Mouse (Mus musculus) layer of hippocampus, adult 18-20 months (tissue): ENCODE measurements at regions not wholly inside any gene's neighbourhood (a gene's known extent, or its start where the extent isn't known, plus 50 kb on each side); places are given as distances from the start of the nearest gene placed in this dataset.

ENCODE experiments used
- DNase-seq, 2 experiments: peaks; one replicate each; pipeline ENCODE4 v3.0.0; 2022; ENCODE audit warnings: low spot score in 2 of 2

GRCm38 (mm10) chr3:78901838-78902484 lies 384.4 kb downstream of the Rapgef2 start:
- DNase-seq = peak in 1 of 2 experiments; percentile 33

- DNase-seq = no peak
Observed at GRCm38 (mm10) chr3:78901016-78901837, 385.1 kb downstream of the Rapgef2 start.

- DNase-seq = no peak
Observed at GRCm38 (mm10) chr3:78899446-78900230, 386.7 kb downstream of the Rapgef2 start.

GRCm38 (mm10) chr3:78889326-78889725 lies 397.0 kb downstream of the Rapgef2 start:
- no peak for DNase-seq

DNA sequence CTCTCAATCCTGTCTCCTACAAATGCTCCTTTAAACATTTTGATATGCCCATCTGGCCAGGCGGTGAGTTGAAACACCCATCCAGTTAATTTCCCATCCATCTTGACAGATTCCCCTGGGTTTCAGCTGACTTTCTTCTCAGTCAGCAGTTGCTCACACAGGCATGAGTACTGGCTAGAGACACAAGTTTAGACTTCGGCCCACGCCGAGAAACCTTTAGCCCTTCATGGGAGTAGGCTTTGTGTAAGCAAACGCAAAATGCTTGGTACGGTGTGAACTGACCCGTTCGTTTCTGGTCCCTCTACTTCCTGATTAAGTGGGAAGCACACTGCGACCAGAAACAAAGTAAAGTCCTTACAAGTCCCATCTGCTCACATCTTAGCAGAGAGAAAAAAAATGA lies 401.6 kb downstream of the Rapgef2 start:
- no peak for DNase-seq

- DNase-seq = no peak
Observed at GRCm38 (mm10) chr3:78884029-78884428, 402.3 kb downstream of the Rapgef2 start.

- DNase-seq = no peak
Observed at GRCm38 (mm10) chr3:78880072-78880471, 406.2 kb downstream of the Rapgef2 start.

GRCm38 (mm10) chr3:78877323-78877722 lies 409.0 kb downstream of the Rapgef2 start:
- no peak for DNase-seq

DNA sequence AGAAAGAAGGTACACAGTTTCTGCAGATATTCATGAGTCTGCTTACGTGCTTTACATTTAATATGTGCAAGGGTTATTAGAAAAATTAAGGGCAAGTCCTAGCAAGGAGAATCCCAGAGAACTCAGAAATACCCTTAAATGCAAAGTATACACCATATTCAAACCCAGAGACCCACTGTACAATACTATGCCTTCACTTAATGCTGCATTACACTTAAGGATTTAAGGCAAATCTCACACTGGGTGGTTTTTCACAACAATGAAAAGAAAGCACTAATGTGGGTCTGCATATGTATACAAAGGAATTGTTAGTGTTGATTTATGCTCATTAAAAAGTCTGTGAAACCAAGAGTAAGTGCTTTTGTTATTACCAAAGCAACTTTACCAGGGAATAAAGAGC lies 419.4 kb downstream of the Rapgef2 start:
- DNase-seq = no peak

- no peak for DNase-seq
Observed at GRCm38 (mm10) chr3:78866083-78866726, 420.1 kb downstream of the Rapgef2 start.

GRCm38 (mm10) chr3:78863005-78863404 lies 423.3 kb downstream of the Rapgef2 start:
- DNase-seq = no peak

DNA sequence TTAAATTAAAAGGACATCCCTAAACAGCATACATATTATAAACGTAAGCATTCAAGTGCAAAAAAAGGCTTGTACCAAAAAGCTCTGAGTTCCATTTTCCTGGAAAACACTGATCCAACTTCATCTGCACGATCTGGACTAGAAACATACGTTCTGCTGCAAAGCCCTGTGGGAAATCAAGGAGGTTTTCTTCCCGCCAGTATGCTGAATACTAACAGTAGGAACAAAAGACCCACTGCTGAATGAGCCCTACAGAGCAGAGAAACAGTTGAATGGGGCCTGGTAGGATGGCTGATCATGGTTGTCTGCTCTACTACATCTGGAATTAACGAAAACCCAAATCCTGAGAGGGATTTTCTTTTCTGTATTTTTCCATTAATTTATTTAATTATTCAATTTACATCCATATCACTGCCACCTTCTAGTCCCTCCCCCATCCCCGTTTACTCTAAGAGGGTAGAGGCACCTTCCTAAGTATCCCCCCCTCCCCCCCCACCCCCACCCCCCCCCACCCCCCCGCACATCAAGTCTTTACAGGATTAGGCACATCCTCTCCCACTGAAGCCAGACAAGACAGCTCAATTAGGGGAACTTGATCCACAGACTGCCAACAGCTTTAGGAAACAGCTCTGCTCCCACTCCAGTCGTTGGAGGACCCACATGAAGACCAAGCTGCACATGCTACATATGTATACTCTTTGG lies 439.5 kb downstream of the Rapgef2 start:
- DNase-seq = no peak

GRCm38 (mm10) chr3:78841173-78841572 lies 445.1 kb downstream of the Rapgef2 start:
- no peak for DNase-seq

DNA sequence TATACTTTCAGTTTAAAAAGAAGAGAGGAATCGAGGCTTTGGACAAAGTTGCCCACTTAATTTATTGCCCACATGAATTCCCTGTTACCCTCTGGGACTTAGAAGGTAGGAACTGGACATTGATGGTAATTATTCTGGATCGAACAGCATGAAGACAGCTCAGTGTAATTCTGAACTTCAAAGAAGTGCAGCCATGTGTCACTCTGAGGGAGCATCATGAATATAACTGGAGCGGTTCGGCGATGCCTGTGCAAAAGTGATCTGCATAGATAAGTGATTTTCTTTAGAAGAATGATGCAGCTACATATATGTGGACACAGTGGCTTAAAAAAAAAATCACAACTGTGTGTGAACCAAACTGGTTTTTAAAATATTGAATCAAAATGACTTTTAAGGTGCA lies 449.5 kb downstream of the Rapgef2 start:
- no peak for DNase-seq

DNA sequence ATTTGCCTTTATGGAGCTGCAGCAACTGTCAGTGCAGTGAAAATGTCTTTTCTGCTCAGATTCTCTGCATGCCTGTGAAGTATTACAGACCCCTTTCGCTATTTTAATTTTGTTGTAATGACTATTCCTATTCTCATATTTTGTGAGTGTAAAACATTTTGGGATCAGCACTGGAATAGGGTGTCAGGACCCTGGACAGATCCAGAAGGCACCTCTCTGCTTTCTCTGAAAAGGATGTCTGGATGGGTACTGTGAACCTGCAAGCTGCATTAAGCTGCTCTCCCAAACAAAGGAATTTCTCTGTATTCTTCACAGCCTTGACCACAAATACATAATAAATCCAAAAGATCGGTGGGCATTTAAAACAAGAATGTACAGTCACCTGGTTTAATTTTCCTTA lies 460.8 kb downstream of the Rapgef2 start:
- DNase-seq = no peak

DNA sequence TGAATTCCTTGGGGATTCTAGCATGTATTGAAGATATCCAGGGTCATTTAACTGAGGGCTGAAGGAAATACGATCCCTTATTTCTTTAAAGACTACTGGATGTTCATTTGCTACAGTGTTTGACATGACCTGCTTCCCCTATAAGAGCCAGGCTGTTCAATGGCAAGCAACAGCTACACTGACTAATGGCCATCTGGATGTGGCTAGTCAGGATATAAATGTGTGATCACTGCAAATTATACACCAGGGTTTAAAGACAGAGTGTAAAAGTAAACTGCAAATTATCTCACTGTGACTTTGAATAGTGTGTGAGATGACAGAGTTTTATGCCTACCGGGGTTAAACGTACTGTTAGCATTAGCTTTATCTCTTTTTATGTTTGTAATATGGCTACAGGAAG lies 473.9 kb downstream of the Rapgef2 start:
- DNase-seq = no peak

GRCm38 (mm10) chr3:78810431-78811152 lies 475.7 kb downstream of the Rapgef2 start:
- no peak for DNase-seq

- DNase-seq = no peak
Observed at GRCm38 (mm10) chr3:78803176-78803575, 483.1 kb downstream of the Rapgef2 start.

DNA sequence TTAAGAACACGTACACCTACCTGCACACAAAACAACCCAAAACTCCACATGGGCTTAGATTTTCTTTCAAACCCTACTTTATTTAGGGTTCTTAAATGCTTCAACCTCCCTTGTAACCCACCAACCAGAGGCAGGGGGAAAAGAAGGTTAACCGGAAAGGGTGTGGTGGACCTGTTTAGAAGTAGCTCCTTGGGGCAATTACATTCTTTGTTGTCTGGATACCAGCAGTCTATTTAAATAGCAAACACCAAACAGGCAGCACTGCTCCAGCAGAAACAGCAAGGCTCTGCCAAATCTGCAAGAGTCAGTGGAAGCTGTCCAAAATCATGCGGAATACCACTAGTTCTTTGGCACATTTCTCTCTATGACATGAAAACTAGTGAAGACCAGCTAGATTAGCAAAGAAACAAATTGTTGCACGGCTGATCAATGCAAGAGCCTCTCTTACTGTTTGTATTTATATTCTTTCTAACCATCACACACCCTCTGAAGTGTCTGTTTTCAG lies 490.3 kb downstream of the Rapgef2 start:
- peak; percentile 12 to 14 for DNase-seq
